Mouse (Mus musculus): ENCODE results near the gene Lpcat2b. TPM values are rescaled to one million over a fixed set of nuclear protein-coding genes. Genes with fewer than 3 reads are reported as not detected.

Gene Lpcat2b
- polyA plus RNA-seq, 1 experiment from 2014 or later, result not detected

- no peak overlapping the region for H3K4me3 ChIP-seq (ENCODE audit: low read depth, low read length)
- DNase-seq (ENCODE audit: low spot score), result no peak
- no peaks in the 10 kb centered on the region for H3K36me3 ChIP-seq (ENCODE audit: control insufficient read depth, insufficient read depth, low read length)
- no peak overlapping the region for H3K9ac ChIP-seq (ENCODE audit: low read depth, low read length)
- no peaks in the 10 kb centered on the region for H3K27me3 ChIP-seq (replicated peaks; ENCODE audit: control insufficient read depth, insufficient read depth, low read length)
- H3K9me3 ChIP-seq (ENCODE audit: control insufficient read depth, low read length), result no peaks in the 10 kb centered on the region
- H3K4me1 ChIP-seq (replicated peaks; ENCODE audit: control insufficient read depth, insufficient read depth, low read length), result peaks cover 7% of the 10 kb centered on the region
- H3K4me2 ChIP-seq, result peak overlapping the region; percentile 30
- WGBS, result 70% methylated on average over 4 of the region's 4 CpGs
- no peak overlapping the region for H3K27ac ChIP-seq (ENCODE audit: low read depth, low read length)
- peak; percentile 91 for ATAC-seq (replicated peaks; ENCODE audit: low FRiP score)
Observed at GRCm38 (mm10) chr5:107462147-107463076, 31.1 kb downstream of the Lpcat2b start.

GRCm38 (mm10) chr5:107466501-107466900 is 35.2 kb downstream of the Lpcat2b start:
- no peak for ATAC-seq (replicated peaks; ENCODE audit: low FRiP score)
- no peak for DNase-seq (ENCODE audit: low spot score)
- no peaks in the 10 kb centered on the region for H3K27me3 ChIP-seq (replicated peaks; ENCODE audit: control insufficient read depth, insufficient read depth, low read length)
- H3K9ac ChIP-seq (ENCODE audit: low read depth, low read length), result no peak overlapping the region
- WGBS, result 57% methylated on average over 5 of the region's 5 CpGs
- H3K27ac ChIP-seq (ENCODE audit: low read depth, low read length), result no peak overlapping the region
- no peaks in the 10 kb centered on the region for H3K36me3 ChIP-seq (ENCODE audit: control insufficient read depth, insufficient read depth, low read length)
- H3K4me1 ChIP-seq (replicated peaks; ENCODE audit: control insufficient read depth, insufficient read depth, low read length), result peaks cover 10% of the 10 kb centered on the region
- no peaks in the 10 kb centered on the region for H3K9me3 ChIP-seq (ENCODE audit: control insufficient read depth, low read length)
- no peak overlapping the region for H3K4me2 ChIP-seq
- H3K4me3 ChIP-seq (ENCODE audit: low read depth, low read length), result no peak overlapping the region

- no peak overlapping the region for H3K4me2 ChIP-seq
- no peak overlapping the region for H3K27ac ChIP-seq (ENCODE audit: low read depth, low read length)
- H3K9me3 ChIP-seq (ENCODE audit: control insufficient read depth, low read length), result no peaks in the 10 kb centered on the region
- 85% methylated on average over 4 of the region's 4 CpGs for WGBS
- no peaks in the 10 kb centered on the region for H3K36me3 ChIP-seq (ENCODE audit: control insufficient read depth, insufficient read depth, low read length)
- ATAC-seq (replicated peaks; ENCODE audit: low FRiP score), result no peak
- H3K27me3 ChIP-seq (replicated peaks; ENCODE audit: control insufficient read depth, insufficient read depth, low read length), result no peaks in the 10 kb centered on the region
- H3K4me3 ChIP-seq (ENCODE audit: low read depth, low read length), result no peak overlapping the region
- H3K4me1 ChIP-seq (replicated peaks; ENCODE audit: control insufficient read depth, insufficient read depth, low read length), result peaks cover 9% of the 10 kb centered on the region
- H3K9ac ChIP-seq (ENCODE audit: low read depth, low read length), result no peak overlapping the region
- no peak for DNase-seq (ENCODE audit: low spot score)
Observed at GRCm38 (mm10) chr5:107467098-107467497, 35.7 kb downstream of the Lpcat2b start.

- no peak overlapping the region for H3K4me3 ChIP-seq (ENCODE audit: low read depth, low read length)
- no peaks in the 10 kb centered on the region for H3K9me3 ChIP-seq (ENCODE audit: control insufficient read depth, low read length)
- peak; percentile 42 for DNase-seq (ENCODE audit: low spot score)
- peak overlapping the region; percentile 82 for H3K27ac ChIP-seq (ENCODE audit: low read depth, low read length)
- 38% methylated on average over 10 of the region's 10 CpGs for WGBS
- H3K36me3 ChIP-seq (ENCODE audit: control insufficient read depth, insufficient read depth, low read length), result 0 out of 2 replicates have a peak, but pooled peaks cover 2% of the 10 kb centered on the region
- peak; percentile 92 for ATAC-seq (replicated peaks; ENCODE audit: low FRiP score)
- peaks cover 3% of the 10 kb centered on the region; the same call in 1 of the 2 replicates for H3K4me1 ChIP-seq (replicated peaks; ENCODE audit: control insufficient read depth, insufficient read depth, low read length)
- H3K27me3 ChIP-seq (replicated peaks; ENCODE audit: control insufficient read depth, insufficient read depth, low read length), result no peaks in the 10 kb centered on the region
- peak overlapping the region; percentile 28 for H3K4me2 ChIP-seq
- no peak overlapping the region for H3K9ac ChIP-seq (ENCODE audit: low read depth, low read length)
Observed at GRCm38 (mm10) chr5:107470600-107471329, 39.4 kb downstream of the Lpcat2b start.

- Histone ChIP-seq H3K4me1 (replicated peaks; ENCODE audit: control insufficient read depth, insufficient read depth, low read length) (no peaks in the 10 kb centered on the region), H3K4me2 (no peak overlapping the region), H3K36me3 (ENCODE audit: control insufficient read depth, insufficient read depth, low read length) (no peaks in the 10 kb centered on the region), H3K27me3 (replicated peaks; ENCODE audit: control insufficient read depth, insufficient read depth, low read length) (no peaks in the 10 kb centered on the region), H3K4me3 (ENCODE audit: low read depth, low read length) (no peak overlapping the region), H3K9me3 (ENCODE audit: control insufficient read depth, low read length) (no peaks in the 10 kb centered on the region), H3K27ac (ENCODE audit: low read depth, low read length) (no peak overlapping the region), H3K9ac (ENCODE audit: low read depth, low read length) (no peak overlapping the region)
- WGBS, result 83% methylated on average over 2 of the region's 2 CpGs
- ATAC-seq (replicated peaks; ENCODE audit: low FRiP score) (no peak), DNase-seq (ENCODE audit: low spot score) (no peak)
Observed at GRCm38 (mm10) chr5:107480194-107480593, 48.8 kb downstream of the Lpcat2b start.

Other genes with a start within 250 kb of the Lpcat2b start
- 38.2 and 39.7 TPM in 2 replicates for gene Tgfbr3, start 141.9 kb upstream of the Lpcat2b start, polyA plus RNA-seq (2014; fragmentation: Nextera tagmentation; extraction: Ambion mirVana)
- gene Brdt, start 100.4 kb upstream of the Lpcat2b start, polyA plus RNA-seq (2014; fragmentation: Nextera tagmentation; extraction: Ambion mirVana), result 0.68 and 0.84 TPM in 2 replicates
- 0.29 and 0.48 TPM in 2 replicates for gene Ephx4, start 28.8 kb upstream of the Lpcat2b start, polyA plus RNA-seq (2014; fragmentation: Nextera tagmentation; extraction: Ambion mirVana)
- gene Btbd8, start 6.4 kb downstream of the Lpcat2b start, polyA plus RNA-seq (2014; fragmentation: Nextera tagmentation; extraction: Ambion mirVana), result 2.5 and 2.6 TPM in 2 replicates
- gene Gm42669, start 76.1 kb downstream of the Lpcat2b start, polyA plus RNA-seq (2014; fragmentation: Nextera tagmentation; extraction: Ambion mirVana), result 0.27 and 0.44 TPM in 2 replicates
- 0.05 and 0.12 TPM in 2 replicates for gene 1700028K03Rik, start 103.2 kb downstream of the Lpcat2b start, polyA plus RNA-seq (2014; fragmentation: Nextera tagmentation; extraction: Ambion mirVana)
- gene Rpap2, start 165.8 kb downstream of the Lpcat2b start, polyA plus RNA-seq (2014; fragmentation: Nextera tagmentation; extraction: Ambion mirVana), result 15.0 and 17.1 TPM in 2 replicates
- gene Glmn, start 166.3 kb downstream of the Lpcat2b start, polyA plus RNA-seq (2014; fragmentation: Nextera tagmentation; extraction: Ambion mirVana), result 20.6 and 22.7 TPM in 2 replicates

All from liver, embryonic 11.5 days (tissue).